Mouse (Mus musculus): Measurements from ENCODE around the gene Gpr183. TPM values are rescaled to one million over a fixed set of nuclear protein-coding genes. Genes with fewer than 3 reads are reported as not detected.

The Gpr183 gene
- polyA plus RNA-seq, 1 experiment from 2014 or later: 1.8 TPM

DNA sequence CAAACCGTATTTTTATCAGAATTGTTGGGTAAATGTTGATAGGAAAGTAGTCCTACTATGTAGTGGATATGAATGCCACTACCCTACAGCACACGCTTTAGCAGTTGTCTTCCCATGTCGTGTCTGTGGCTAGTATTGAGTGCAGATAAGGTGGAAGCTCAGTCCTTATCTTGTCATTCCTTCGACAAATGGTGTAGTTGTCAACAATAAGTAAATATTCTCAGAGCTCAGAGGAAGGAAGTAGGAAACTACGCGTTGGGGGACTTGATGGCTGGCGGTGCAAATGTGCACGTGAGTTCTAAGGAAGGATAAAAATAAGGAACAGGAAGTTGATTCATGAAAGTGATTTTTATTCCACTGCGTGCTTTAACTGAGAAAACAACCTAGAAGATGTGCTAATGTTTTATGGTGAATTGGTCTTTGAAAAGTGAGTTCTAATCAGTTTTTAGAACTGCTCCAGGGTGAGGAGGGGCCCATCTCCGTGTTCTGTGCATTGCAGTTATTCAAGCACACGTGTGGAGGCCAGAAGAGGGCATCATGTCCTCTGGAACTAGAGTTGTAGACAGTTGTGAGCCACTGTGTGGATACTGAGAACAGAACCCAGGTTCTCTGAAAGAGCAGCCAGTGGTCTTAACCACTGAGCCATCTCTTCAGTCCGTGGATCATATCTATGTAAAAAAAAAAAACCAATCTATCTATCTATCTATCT lies 35.6 kb downstream of the Gpr183 start:
- Histone ChIP-seq H3K4me2 (no peak overlapping the region), H3K9me3 (replicated peaks) (no peaks in the 10 kb centered on the region), H3K4me3 (no peak overlapping the region), H3K27ac (peak overlapping the region; percentile 55), H3K36me3 (no peaks in the 10 kb centered on the region), H3K9ac (no peak overlapping the region), H3K27me3 (no peaks in the 10 kb centered on the region), H3K4me1 (replicated peaks) (peaks cover 26% of the 10 kb centered on the region)
- ATAC-seq (replicated peaks; ENCODE audit: insufficient number of reproducible peaks, insufficient read depth, low FRiP score, low read depth): no peak
- WGBS: 59% methylated on average over 12 of the region's 12 CpGs

GRCm38 (mm10) chr14:121928375-121929137 lies 36.4 kb downstream of the Gpr183 start:
- Histone ChIP-seq H3K27me3 (no peaks in the 10 kb centered on the region), H3K9me3 (replicated peaks) (no peaks in the 10 kb centered on the region), H3K27ac (peak overlapping the region; percentile 55), H3K4me3 (no peak overlapping the region), H3K9ac (no peak overlapping the region), H3K4me2 (no peak overlapping the region), H3K36me3 (no peaks in the 10 kb centered on the region), H3K4me1 (replicated peaks) (peaks cover 25% of the 10 kb centered on the region)
- 54% methylated on average over 8 of the region's 8 CpGs for WGBS
- no peak for ATAC-seq (replicated peaks; ENCODE audit: insufficient number of reproducible peaks, insufficient read depth, low FRiP score, low read depth)

- Histone ChIP-seq H3K27ac (no peak overlapping the region), H3K27me3 (no peaks in the 10 kb centered on the region), H3K4me1 (replicated peaks) (peaks cover 24% of the 10 kb centered on the region), H3K4me3 (no peak overlapping the region), H3K9me3 (replicated peaks) (no peaks in the 10 kb centered on the region), H3K4me2 (no peak overlapping the region), H3K9ac (no peak overlapping the region), H3K36me3 (no peaks in the 10 kb centered on the region)
- ATAC-seq (replicated peaks; ENCODE audit: insufficient number of reproducible peaks, insufficient read depth, low FRiP score, low read depth): no peak
- 92% methylated on average over 8 of the region's 8 CpGs for WGBS
Observed at GRCm38 (mm10) chr14:121927451-121927850, 37.5 kb downstream of the Gpr183 start.

DNA sequence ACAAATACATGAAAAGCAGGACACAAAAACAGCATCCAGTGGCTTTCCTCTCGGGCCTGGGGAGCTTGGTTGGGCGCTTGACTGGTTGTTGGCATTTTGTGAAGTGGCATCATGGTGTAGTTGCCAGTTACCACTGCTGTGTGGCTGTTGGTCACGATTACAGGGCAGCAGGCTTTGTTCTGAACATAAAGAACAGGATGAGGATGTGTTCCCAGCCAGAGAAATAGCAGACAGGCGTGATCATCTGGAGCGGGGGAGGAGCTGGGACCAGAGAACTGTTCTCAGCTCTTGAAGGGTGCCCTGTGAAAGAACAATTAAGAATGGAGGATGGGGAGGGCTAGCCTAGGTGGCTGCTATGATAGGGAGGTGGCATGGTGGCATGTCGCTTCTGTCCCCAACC lies 38.1 kb downstream of the Gpr183 start:
- H3K4me2 ChIP-seq: no peak overlapping the region
- H3K27me3 ChIP-seq: no peaks in the 10 kb centered on the region
- no peak overlapping the region for H3K4me3 ChIP-seq
- no peak overlapping the region for H3K9ac ChIP-seq
- WGBS: 84% methylated on average over 6 of the region's 6 CpGs
- H3K36me3 ChIP-seq: no peaks in the 10 kb centered on the region
- peaks cover 24% of the 10 kb centered on the region for H3K4me1 ChIP-seq (replicated peaks)
- ATAC-seq (replicated peaks; ENCODE audit: insufficient number of reproducible peaks, insufficient read depth, low FRiP score, low read depth): no peak
- no peaks in the 10 kb centered on the region for H3K9me3 ChIP-seq (replicated peaks)
- no peak overlapping the region for H3K27ac ChIP-seq

GRCm38 (mm10) chr14:121924876-121925275 lies 40.1 kb downstream of the Gpr183 start:
- Histone ChIP-seq H3K4me1 (replicated peaks) (peaks cover 29% of the 10 kb centered on the region), H3K36me3 (no peaks in the 10 kb centered on the region), H3K9ac (no peak overlapping the region), H3K9me3 (replicated peaks) (no peaks in the 10 kb centered on the region), H3K27me3 (no peaks in the 10 kb centered on the region), H3K4me2 (no peak overlapping the region), H3K27ac (no peak overlapping the region), H3K4me3 (no peak overlapping the region)
- ATAC-seq (replicated peaks; ENCODE audit: insufficient number of reproducible peaks, insufficient read depth, low FRiP score, low read depth): no peak
- 67% methylated on average over 6 of the region's 6 CpGs for WGBS

DNA sequence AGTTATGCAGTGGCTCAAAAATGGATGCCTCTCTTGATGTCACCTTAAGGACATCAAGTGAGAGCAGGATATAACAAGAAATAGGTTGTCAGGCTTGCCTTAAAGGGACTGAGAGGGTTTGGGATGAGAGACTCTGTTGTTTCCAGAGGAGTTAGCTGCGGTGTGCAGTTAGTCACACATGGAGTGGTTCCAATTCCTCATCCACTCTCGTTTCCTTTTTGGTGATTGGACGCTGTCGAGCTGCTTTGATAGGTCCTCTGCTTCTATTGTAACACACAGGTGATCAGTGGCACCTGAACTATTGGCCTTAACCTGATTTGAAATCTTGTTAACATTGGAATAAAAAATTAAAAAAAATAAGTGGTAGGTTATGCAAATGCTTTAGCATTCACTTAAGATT lies 42.3 kb downstream of the Gpr183 start:
- Histone ChIP-seq H3K27ac (no peak overlapping the region), H3K36me3 (0 out of 2 replicates have a peak, but pooled peaks cover under 1% of the 10 kb centered on the region), H3K9me3 (replicated peaks) (no peaks in the 10 kb centered on the region), H3K4me1 (replicated peaks) (peaks cover 19% of the 10 kb centered on the region), H3K4me2 (no peak overlapping the region), H3K27me3 (no peaks in the 10 kb centered on the region), H3K9ac (no peak overlapping the region), H3K4me3 (no peak overlapping the region)
- no peak for ATAC-seq (replicated peaks; ENCODE audit: insufficient number of reproducible peaks, insufficient read depth, low FRiP score, low read depth)
- WGBS: 55% methylated on average over 4 of the region's 4 CpGs

- H3K36me3 ChIP-seq: 0 out of 2 replicates have a peak, but pooled peaks cover 4% of the 10 kb centered on the region
- no peak overlapping the region for H3K4me3 ChIP-seq
- no peak for ATAC-seq (replicated peaks; ENCODE audit: insufficient number of reproducible peaks, insufficient read depth, low FRiP score, low read depth)
- H3K4me2 ChIP-seq: no peak overlapping the region
- H3K9ac ChIP-seq: no peak overlapping the region
- H3K27me3 ChIP-seq: no peaks in the 10 kb centered on the region
- H3K27ac ChIP-seq: no peak overlapping the region
- peaks cover 19% of the 10 kb centered on the region for H3K4me1 ChIP-seq (replicated peaks)
- 91% methylated on average over 4 of the region's 4 CpGs for WGBS
- H3K9me3 ChIP-seq (replicated peaks): no peaks in the 10 kb centered on the region
Observed at GRCm38 (mm10) chr14:121922016-121922415, 43.0 kb downstream of the Gpr183 start.

DNA sequence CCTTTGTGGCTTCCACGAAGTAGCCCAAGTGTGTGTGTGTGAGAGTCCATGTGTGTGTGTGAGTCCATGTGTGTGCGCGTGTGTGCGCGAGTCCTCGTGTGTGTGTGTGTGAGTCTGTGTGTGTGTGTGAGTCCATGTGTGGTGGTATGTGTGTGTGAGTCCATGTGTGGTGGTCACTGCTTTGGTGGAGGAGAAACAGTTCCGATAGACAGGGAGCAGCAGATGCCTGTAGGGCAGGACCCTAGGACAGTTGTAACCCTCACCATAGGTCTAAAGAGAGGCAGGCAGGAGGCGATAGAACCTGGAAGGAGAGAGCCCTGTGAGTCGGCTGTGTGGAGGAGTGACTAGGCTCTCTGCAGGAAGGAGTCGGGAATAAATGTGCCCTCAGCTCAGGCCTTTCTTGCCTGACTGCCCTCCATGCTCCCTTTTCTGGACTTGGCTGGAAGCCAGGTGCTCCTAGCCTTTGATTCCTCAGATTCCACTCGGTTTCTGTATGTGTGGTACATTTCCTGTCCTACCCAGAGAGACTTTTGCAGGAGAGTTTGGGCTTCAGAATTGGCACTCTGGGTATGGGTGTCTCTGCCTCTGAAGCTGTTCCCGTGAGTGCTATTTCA lies 44.4 kb downstream of the Gpr183 start:
- Histone ChIP-seq H3K4me2 (no peak overlapping the region), H3K36me3 (0 out of 2 replicates have a peak, but pooled peaks cover 4% of the 10 kb centered on the region), H3K4me1 (replicated peaks) (peaks cover 19% of the 10 kb centered on the region), H3K4me3 (no peak overlapping the region), H3K27me3 (no peaks in the 10 kb centered on the region), H3K9ac (no peak overlapping the region), H3K27ac (peak overlapping the region; percentile 3; the same call in 1 of the 2 replicates), H3K9me3 (replicated peaks) (no peaks in the 10 kb centered on the region)
- ATAC-seq (replicated peaks; ENCODE audit: insufficient number of reproducible peaks, insufficient read depth, low FRiP score, low read depth): 0 out of 2 replicates have a peak, but pooled peaks have one; percentile 34
- WGBS: 64% methylated on average over 12 of the region's 12 CpGs

DNA sequence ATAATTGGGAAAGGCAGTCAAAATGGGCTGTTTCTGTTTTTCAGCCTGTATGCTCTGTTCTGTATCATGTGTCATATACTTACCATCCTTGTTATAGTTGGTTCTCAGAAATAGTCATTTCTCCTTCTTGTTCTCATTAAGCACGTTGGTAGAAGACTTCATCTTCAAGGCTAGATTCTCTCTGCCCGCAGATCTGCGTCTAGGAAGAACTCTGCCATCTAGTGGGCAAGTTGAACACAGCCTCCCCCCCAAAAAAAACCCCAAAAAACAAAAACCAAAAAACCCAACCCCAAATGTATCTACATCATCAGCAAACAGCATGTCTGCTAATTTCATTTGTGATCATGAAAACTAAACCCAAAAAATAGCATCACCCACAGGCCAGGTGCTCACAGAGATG lies 45.2 kb downstream of the Gpr183 start:
- no peak overlapping the region for H3K4me3 ChIP-seq
- no peak overlapping the region for H3K9ac ChIP-seq
- 0 out of 2 replicates have a peak, but pooled peaks cover 4% of the 10 kb centered on the region for H3K36me3 ChIP-seq
- WGBS: 26% methylated on average over 3 of the region's 3 CpGs
- H3K4me1 ChIP-seq (replicated peaks): peaks cover 15% of the 10 kb centered on the region
- ATAC-seq (replicated peaks; ENCODE audit: insufficient number of reproducible peaks, insufficient read depth, low FRiP score, low read depth): no peak
- H3K27ac ChIP-seq: no peak overlapping the region
- no peak overlapping the region for H3K4me2 ChIP-seq
- no peaks in the 10 kb centered on the region for H3K9me3 ChIP-seq (replicated peaks)
- H3K27me3 ChIP-seq: no peaks in the 10 kb centered on the region

DNA sequence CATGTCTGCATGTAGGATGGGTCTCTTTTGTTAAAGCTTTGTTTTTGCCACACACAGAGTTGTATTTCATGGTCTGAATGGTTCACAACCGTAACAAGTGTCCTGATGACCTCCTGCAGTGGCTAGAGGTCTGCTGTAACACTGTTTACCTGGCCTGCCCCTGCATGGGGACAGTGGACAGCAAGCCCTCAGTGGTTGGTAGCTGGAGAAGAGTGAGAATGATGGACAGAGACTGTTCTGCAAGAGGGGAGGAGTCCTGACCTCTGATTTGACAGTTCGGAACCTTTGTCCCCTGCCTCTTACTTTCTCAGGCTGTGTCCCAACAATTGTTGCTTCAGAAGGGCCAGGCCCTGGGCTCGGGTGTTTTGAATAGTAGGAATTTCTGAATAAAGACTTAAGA lies 46.7 kb downstream of the Gpr183 start:
- Histone ChIP-seq H3K9ac (no peak overlapping the region), H3K4me1 (replicated peaks) (peaks cover 14% of the 10 kb centered on the region), H3K4me3 (no peak overlapping the region), H3K9me3 (replicated peaks) (no peaks in the 10 kb centered on the region), H3K27ac (no peak overlapping the region), H3K27me3 (no peaks in the 10 kb centered on the region), H3K36me3 (0 out of 2 replicates have a peak, but pooled peaks cover 4% of the 10 kb centered on the region), H3K4me2 (no peak overlapping the region)
- WGBS: 68% methylated on average over 3 of the region's 3 CpGs
- ATAC-seq (replicated peaks; ENCODE audit: insufficient number of reproducible peaks, insufficient read depth, low FRiP score, low read depth): no peak

DNA sequence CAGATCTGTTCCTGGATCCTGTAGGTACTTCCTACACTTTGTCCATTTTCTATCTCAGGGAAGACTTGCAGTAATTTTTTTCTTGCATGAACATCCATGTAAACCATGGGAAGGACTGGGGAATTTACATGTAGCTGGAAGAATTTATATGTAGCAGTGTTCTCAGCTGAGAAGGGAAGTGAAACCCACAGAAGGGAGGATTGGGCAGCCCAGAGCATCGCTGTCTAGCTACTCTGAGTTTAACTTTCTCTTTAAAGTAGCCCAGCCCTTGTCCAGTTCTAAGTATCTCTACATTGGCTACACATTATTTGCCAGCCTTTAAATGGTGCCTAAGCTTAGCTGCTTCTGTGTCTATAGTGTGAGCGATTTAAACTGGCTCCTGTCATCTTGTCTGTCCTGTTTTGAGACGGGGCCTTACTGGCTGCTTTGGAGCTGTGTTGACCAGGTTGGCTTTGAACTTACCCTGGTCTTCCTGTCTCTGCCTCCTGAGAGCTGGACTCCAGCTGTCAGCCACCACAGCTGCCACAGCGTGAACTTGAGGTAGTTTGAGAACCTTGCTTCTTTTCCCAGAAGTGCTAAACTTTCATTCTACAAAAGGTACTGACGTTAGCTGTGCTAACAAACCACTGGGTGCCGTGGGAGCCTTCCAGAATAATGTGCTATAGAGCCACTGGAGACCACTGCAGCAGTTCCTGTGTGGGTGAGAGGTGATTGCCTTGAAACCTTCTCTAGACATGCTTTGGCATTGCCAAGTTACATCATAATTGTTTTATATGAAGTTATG lies 48.5 kb downstream of the Gpr183 start:
- no peak overlapping the region; the same call in 1 of the 2 replicates for H3K27ac ChIP-seq
- ATAC-seq (replicated peaks; ENCODE audit: insufficient number of reproducible peaks, insufficient read depth, low FRiP score, low read depth): no peak

More for the DNA sequence above, 48.5 kb downstream of the Gpr183 start:
- Histone ChIP-seq H3K27me3 (no peaks in the 10 kb centered on the region), H3K36me3 (0 out of 2 replicates have a peak, but pooled peaks cover 6% of the 10 kb centered on the region), H3K9me3 (replicated peaks) (no peaks in the 10 kb centered on the region), H3K4me3 (no peak overlapping the region), H3K4me1 (replicated peaks) (peaks cover 14% of the 10 kb centered on the region), H3K9ac (no peak overlapping the region), H3K4me2 (no peak overlapping the region)
- 85% methylated on average over 6 of the region's 6 CpGs for WGBS
